Mouse (Mus musculus): ENCODE measurements around the gene 1700006A11Rik.

GRCm38 (mm10) chr3:124389650-124390049, 36.2 kb downstream of the 1700006A11Rik start:
- TF ChIP-seq EP300 (IDR thresholded peaks at IDR 0.05; ENCODE audit: insufficient read depth, low read depth, low read length): no peak
- TF ChIP-seq CTCF (IDR thresholded peaks at IDR 0.05; ENCODE audit: low read depth, low read length): no peak

Data from ES-Bruce4 (cell line).